Mouse (Mus musculus) spleen, postnatal 36 days (tissue): ENCODE measurements at regions not wholly inside any gene's neighbourhood (a gene's known extent, or its start where the extent isn't known, plus 50 kb on each side); places are given as distances from the start of the nearest gene placed in this dataset.

Source experiments
- DNase-seq, 2 experiments: peaks; one replicate each; pipeline ENCODE4 v3.0.0; 2022; ENCODE audit warnings: low spot score in 2 of 2, mixed read lengths in 1 of 2

DNA sequence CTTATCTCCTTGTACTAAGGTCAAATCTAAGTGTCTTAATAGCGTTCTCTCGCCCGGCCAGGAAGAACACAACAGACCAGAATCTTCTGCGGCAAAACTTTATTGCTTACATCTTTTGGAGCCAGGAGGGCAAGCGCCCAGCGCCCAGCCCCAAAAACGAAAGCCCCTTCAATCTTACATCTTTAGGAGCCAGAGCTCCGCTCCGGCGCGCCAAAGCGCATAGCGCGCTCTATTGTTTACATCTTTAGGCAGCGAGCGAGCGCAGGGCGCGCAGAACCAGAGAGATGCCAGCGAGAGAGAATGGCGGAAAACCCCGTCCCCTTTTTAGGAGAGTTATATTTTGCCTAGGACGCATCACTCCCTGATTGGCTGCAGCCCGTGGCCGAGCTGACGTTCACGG is 373.2 kb upstream of the Gm21477 start:
- DNase-seq: peak; percentile 0 to 1
